8 mouse cellular contexts compared by ENCODE assay signal in the genomic region with DNA sequence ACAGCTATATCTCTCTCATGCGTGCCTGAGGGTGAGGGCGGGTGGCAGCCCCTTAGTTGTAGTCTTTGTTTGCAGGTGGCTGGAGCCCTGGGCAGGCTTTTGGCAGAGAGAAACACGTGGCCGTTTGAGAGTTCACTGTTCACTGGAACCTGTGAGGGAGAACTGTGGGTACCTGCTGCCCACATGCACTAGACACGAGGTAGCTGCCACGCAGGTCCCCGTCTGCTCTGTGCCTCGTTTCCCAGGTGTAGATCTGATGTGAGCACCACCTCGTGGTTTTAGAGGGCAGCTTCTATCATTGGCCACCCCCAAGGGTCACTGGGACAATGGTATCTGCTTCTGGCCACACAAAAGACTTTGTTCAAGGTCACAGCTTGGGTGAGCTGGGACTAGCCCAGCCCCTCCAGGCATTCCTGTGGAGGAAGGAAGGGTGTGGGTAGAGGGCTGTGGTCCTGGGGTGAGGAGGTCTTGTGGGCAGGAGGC.
DNase-seq lines count a peak whose midpoint lies in the region; ATAC-seq and TF ChIP-seq lines count a peak whose summit lies in the region.

No protein-coding gene starts in this region.

- H3K4me3 ChIP-seq in layer of hippocampus, adult 2 months = no peak overlapping the region
- 0 out of 2 replicates have a peak overlapping the region, but pooled peaks have one; percentile 6 for H3K4me3 ChIP-seq in forebrain, embryonic 15.5 days

- no peak for DNase-seq in layer of hippocampus, adult 2 months (ENCODE audit: low spot score in 2 of 2)
- no peak for DNase-seq in layer of hippocampus, adult 9-10 months (ENCODE audit: low spot score)
- DNase-seq in kidney, adult 8-10 months = peak; percentile 11 to 13
- DNase-seq in ovary, postnatal 10 days (ENCODE audit: low spot score) = no peak
- DNase-seq in layer of hippocampus, adult 11-12 months (ENCODE audit: low spot score) = no peak
- no peak for DNase-seq in c-Kit-positive CD71-positive TER-119-positive erythroid progenitor cells, embryonic 14.5 days (ENCODE audit: low spot score)

- peak; percentile 23 for TF ChIP-seq CTCF in layer of hippocampus, adult 2 months (conservative IDR thresholded peaks at IDR 0.05)

- H3K36me3 ChIP-seq in forebrain, embryonic 15.5 days = no peaks in the 10 kb centered on the region

- H3K9ac ChIP-seq in forebrain, embryonic 15.5 days (replicated peaks) = no peak overlapping the region

- peak overlapping the region; percentile 24 for H3K4me2 ChIP-seq in forebrain, embryonic 15.5 days (replicated peaks)

- no peak for ATAC-seq in forebrain, embryonic 15.5 days (replicated peaks)
- ATAC-seq in megakaryocyte, adult 5-6 weeks (ENCODE audit: poor library complexity, severe bottlenecking) = peak; percentile 33

- H3K4me1 ChIP-seq in forebrain, embryonic 15.5 days = peaks cover 63% of the 10 kb centered on the region

- H3K9me3 ChIP-seq in forebrain, embryonic 15.5 days = no peaks in the 10 kb centered on the region

- H3K27me3 ChIP-seq in forebrain, embryonic 15.5 days = no peaks in the 10 kb centered on the region

- 11% methylated on average over 9 of the region's 9 CpGs for WGBS in forebrain, embryonic 15.5 days

- 0 out of 2 replicates have a peak overlapping the region, but pooled peaks have one; percentile 10 for H3K27ac ChIP-seq in layer of hippocampus, adult 2 months
- H3K27ac ChIP-seq in forebrain, embryonic 15.5 days (replicated peaks) = peak overlapping the region; percentile 52

Comparison
In these comparisons a context has a peak if more than half of its experiments do, and no peak if none do; other contexts are left out.
1. DNase-seq: peak in kidney, adult 8-10 months (2 of 2); none in layer of hippocampus, adult 2 months (0 of 2), layer of hippocampus, adult 9-10 months (single experiment), ovary, postnatal 10 days (single experiment), layer of hippocampus, adult 11-12 months (single experiment) and c-Kit-positive CD71-positive TER-119-positive erythroid progenitor cells, embryonic 14.5 days (single experiment).